Comparison of ENCODE assay signal across 13 mouse cellular contexts in genomic region chr15:65567931-65568330, GRCm38 (mm10).
"Had no signal": no experiment of that assay in that cellular context is flagged by ENCODE, and none has a peak within 500 bp of the region (broad histone marks: within the 10 kb centered on the region; RNA-seq: fewer than 3 reads in every experiment).

No protein-coding gene starts in this region.

- DNase-seq: gastrocnemius, adult 2 months; gastrocnemius, postnatal 10 days; gastrocnemius, postnatal 25 days; heart, adult 18-20 months; heart, postnatal 10 days; heart, postnatal 4 days; kidney, adult 18-20 months; kidney, adult 8-10 months; kidney, postnatal 10 days; kidney, postnatal 25 days; kidney, postnatal 4 days; liver; liver, embryonic 13.5 days had no signal
